Mouse (Mus musculus) stomach, postnatal 0 days (tissue): ENCODE measurements around the gene Brdt.

ENCODE experiments used
- CTCF ChIP-seq: IDR thresholded peaks from 2 replicates; pipeline ENCODE4 v1.5.1; 2016; ENCODE audit warnings: antibody characterized with exemption, low read depth, mild to moderate bottlenecking, moderate library complexity
- EP300 ChIP-seq: optimal IDR thresholded peaks from 2 replicates; pipeline ENCODE3; 2016; ENCODE audit warnings: antibody characterized with exemption

- no peak for TF ChIP-seq CTCF
- TF ChIP-seq EP300, result no peak
Measured at GRCm38 (mm10) chr5:107360054-107360730, 29.2 kb downstream of the Brdt start.
